Mouse (Mus musculus): Measurements from ENCODE around the gene Sipa1l2. TPM values are rescaled to one million over a fixed set of nuclear protein-coding genes. Genes with fewer than 3 reads are reported as not detected.

Sipa1l2 gene
- polyA plus RNA-seq, 1 experiment from 2014 or later: 14.0 TPM

DNA sequence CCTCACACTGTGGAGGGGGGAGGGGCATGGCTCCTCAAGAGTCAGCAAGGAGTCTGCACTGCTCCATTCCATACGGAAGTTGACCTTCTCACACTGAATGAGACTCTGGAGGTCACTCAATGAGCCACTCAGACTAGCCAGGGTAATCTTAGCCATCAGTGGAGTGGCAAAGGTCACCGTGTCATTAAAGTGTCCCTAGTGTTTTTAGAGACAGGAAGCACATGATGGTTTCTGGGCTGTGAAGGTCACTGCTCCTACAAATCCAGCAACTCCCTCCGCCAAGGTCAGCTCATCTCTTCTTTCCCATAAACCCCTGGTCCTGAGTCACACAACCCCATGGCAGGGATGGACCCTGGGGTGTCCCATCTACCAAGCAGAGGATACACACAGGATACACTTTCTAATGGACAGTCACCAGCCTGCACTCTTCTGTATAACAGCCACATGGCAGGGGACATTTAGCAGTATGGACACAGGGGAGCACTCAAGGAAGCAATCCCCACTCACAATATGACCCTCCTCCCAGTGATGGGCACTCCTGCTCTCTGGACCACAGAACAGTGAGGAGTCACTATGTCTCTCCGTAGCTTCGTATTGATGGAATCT is 87.0 kb downstream of the Sipa1l2 start:
- no peak overlapping the region for H3K4me3 ChIP-seq (ENCODE audit: low read depth, low read length)
- no peak for ATAC-seq (ENCODE audit: low read depth)
- H3K4me1 ChIP-seq (ENCODE audit: control insufficient read depth, insufficient read depth, low read length): peaks cover 6% of the 10 kb centered on the region; the same call in 1 of the 2 replicates
- H3K9me3 ChIP-seq (ENCODE audit: control insufficient read depth, low read length): no peaks in the 10 kb centered on the region
- no peak overlapping the region for H3K4me2 ChIP-seq (ENCODE audit: low read depth, low read length)
- no peak overlapping the region for H3K9ac ChIP-seq (replicated peaks; ENCODE audit: low read depth, low read length)
- H3K36me3 ChIP-seq (ENCODE audit: control insufficient read depth, insufficient read depth, low read length): 0 out of 2 replicates have a peak, but pooled peaks cover 6% of the 10 kb centered on the region
- no peaks in the 10 kb centered on the region for H3K27me3 ChIP-seq (ENCODE audit: control insufficient read depth, insufficient read depth, low read length)
- H3K27ac ChIP-seq (ENCODE audit: low read depth, low read length): no peak overlapping the region
- WGBS: 88% methylated on average over 5 of the region's 5 CpGs

- 80% methylated on average over 12 of the region's 12 CpGs for WGBS
Measured at GRCm38 (mm10) chr8:125474876-125475275, 94.7 kb downstream of the Sipa1l2 start.

DNA sequence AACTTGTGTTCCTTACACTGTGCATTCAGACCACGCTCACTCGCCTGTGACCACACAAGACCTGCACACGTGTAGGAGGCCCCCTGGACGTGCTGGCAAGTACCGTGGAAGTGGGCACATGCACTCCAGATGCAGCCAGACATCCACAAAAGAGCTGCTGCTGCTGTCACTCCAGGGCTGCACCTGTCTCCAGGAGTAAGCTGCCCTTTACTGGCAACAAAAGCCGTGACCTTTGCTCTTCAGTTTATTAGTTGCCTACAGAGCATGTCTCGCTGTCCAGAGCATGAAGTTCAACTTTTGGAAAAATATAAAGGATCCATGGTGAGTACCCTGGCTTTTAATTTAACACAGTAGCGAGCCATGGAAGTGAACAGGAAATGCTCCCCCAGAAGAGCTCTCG is 98.2 kb downstream of the Sipa1l2 start:
- Histone ChIP-seq H3K27me3 (ENCODE audit: control insufficient read depth, insufficient read depth, low read length) (no peaks in the 10 kb centered on the region), H3K36me3 (ENCODE audit: control insufficient read depth, insufficient read depth, low read length) (peaks cover 4% of the 10 kb centered on the region; the same call in 1 of the 2 replicates), H3K9me3 (ENCODE audit: control insufficient read depth, low read length) (no peaks in the 10 kb centered on the region), H3K9ac (replicated peaks; ENCODE audit: low read depth, low read length) (no peak overlapping the region), H3K27ac (ENCODE audit: low read depth, low read length) (no peak overlapping the region), H3K4me3 (ENCODE audit: low read depth, low read length) (no peak overlapping the region), H3K4me1 (ENCODE audit: control insufficient read depth, insufficient read depth, low read length) (no peaks in the 10 kb centered on the region), H3K4me2 (ENCODE audit: low read depth, low read length) (no peak overlapping the region)
- WGBS: 73% methylated on average over 9 of the region's 9 CpGs
- no peak for ATAC-seq (ENCODE audit: low read depth)

More at GRCm38 (mm10) chr8:125474876-125475275, 94.7 kb downstream of the Sipa1l2 start:
- Histone ChIP-seq H3K4me3 (ENCODE audit: low read depth, low read length) (no peak overlapping the region), H3K4me1 (ENCODE audit: control insufficient read depth, insufficient read depth, low read length) (no peaks in the 10 kb centered on the region), H3K9me3 (ENCODE audit: control insufficient read depth, low read length) (no peaks in the 10 kb centered on the region), H3K27ac (ENCODE audit: low read depth, low read length) (no peak overlapping the region), H3K4me2 (ENCODE audit: low read depth, low read length) (no peak overlapping the region), H3K27me3 (ENCODE audit: control insufficient read depth, insufficient read depth, low read length) (no peaks in the 10 kb centered on the region), H3K36me3 (ENCODE audit: control insufficient read depth, insufficient read depth, low read length) (0 out of 2 replicates have a peak, but pooled peaks cover 4% of the 10 kb centered on the region), H3K9ac (replicated peaks; ENCODE audit: low read depth, low read length) (no peak overlapping the region)
- no peak for ATAC-seq (ENCODE audit: low read depth)

DNA sequence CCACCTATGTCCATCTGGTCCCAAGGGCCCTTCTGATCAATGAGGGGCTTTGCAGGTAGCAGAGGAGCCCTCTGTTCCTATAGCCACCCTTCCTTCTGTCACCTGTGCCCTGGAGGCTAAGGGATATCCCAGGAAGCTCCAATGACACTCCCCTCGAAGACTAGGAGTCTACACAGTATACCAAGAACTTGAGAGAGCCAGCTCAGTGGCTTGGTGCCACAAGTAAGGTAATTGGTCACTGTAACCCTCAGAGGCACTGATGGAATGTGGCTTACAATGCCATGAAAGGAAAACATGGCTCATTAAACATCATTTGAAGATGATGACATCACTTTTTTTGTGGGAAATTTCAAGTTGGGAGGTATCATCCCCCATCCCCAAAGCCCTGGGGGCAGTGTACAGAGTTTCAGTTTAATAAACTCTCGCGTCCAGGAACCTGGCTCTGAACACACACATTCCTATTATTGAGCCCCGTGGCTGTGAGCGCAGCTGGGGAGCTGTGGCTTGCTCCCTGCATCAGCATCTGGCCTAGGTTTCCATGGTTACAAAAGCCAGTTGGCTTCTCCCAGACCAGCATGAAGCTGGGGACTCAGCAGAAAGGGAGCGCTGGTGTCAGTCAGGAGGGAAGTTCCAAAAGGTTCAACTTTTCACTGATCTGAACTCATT is 104.3 kb downstream of the Sipa1l2 start:
- H3K4me3 ChIP-seq (ENCODE audit: low read depth, low read length): no peak overlapping the region
- peaks cover 4% of the 10 kb centered on the region; the same call in 1 of the 2 replicates for H3K36me3 ChIP-seq (ENCODE audit: control insufficient read depth, insufficient read depth, low read length)
- H3K4me1 ChIP-seq (ENCODE audit: control insufficient read depth, insufficient read depth, low read length): peaks cover 15% of the 10 kb centered on the region
- 14% methylated on average over 6 of the region's 6 CpGs for WGBS
- H3K9ac ChIP-seq (replicated peaks; ENCODE audit: low read depth, low read length): no peak overlapping the region
- no peak overlapping the region for H3K27ac ChIP-seq (ENCODE audit: low read depth, low read length)
- no peaks in the 10 kb centered on the region for H3K27me3 ChIP-seq (ENCODE audit: control insufficient read depth, insufficient read depth, low read length)
- ATAC-seq (ENCODE audit: low read depth): peak; percentile 70; the same call in 1 of the 2 replicates
- H3K4me2 ChIP-seq (ENCODE audit: low read depth, low read length): no peak overlapping the region
- no peaks in the 10 kb centered on the region for H3K9me3 ChIP-seq (ENCODE audit: control insufficient read depth, low read length)

DNA sequence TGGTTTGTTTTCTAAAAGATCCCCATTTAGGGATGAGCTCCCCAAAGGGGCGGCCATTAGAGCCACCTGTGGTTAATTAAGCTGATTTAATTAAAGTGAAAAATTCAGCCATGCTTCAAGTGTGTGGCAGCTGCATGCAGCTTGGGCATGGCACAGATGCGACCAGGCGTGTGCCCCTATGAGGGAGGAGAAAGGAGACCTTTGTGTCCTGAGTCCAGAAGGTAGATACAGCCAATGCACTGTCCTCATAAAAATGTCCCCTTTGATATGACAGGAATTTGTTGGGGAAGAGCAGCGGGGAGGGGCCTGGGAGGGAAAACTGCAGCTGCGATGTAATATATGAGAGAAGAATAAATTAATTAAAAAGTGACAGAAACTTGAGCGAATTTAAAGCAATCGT is 106.7 kb downstream of the Sipa1l2 start:
- peaks cover 20% of the 10 kb centered on the region for H3K4me1 ChIP-seq (ENCODE audit: control insufficient read depth, insufficient read depth, low read length)
- H3K27me3 ChIP-seq (ENCODE audit: control insufficient read depth, insufficient read depth, low read length): no peaks in the 10 kb centered on the region
- H3K9me3 ChIP-seq (ENCODE audit: control insufficient read depth, low read length): no peaks in the 10 kb centered on the region
- no peaks in the 10 kb centered on the region for H3K36me3 ChIP-seq (ENCODE audit: control insufficient read depth, insufficient read depth, low read length)
- no peak overlapping the region for H3K27ac ChIP-seq (ENCODE audit: low read depth, low read length)
- H3K4me3 ChIP-seq (ENCODE audit: low read depth, low read length): no peak overlapping the region
- WGBS: 55% methylated on average over 7 of the region's 7 CpGs
- H3K4me2 ChIP-seq (ENCODE audit: low read depth, low read length): no peak overlapping the region
- no peak for ATAC-seq (ENCODE audit: low read depth)
- no peak overlapping the region for H3K9ac ChIP-seq (replicated peaks; ENCODE audit: low read depth, low read length)

- H3K4me3 ChIP-seq (ENCODE audit: low read depth, low read length): no peak overlapping the region
- no peak for ATAC-seq (ENCODE audit: low read depth)
- H3K9me3 ChIP-seq (ENCODE audit: control insufficient read depth, low read length): no peaks in the 10 kb centered on the region
- no peak overlapping the region for H3K9ac ChIP-seq (replicated peaks; ENCODE audit: low read depth, low read length)
- WGBS: 49% methylated on average over 1 of the region's 1 CpGs
- no peak overlapping the region for H3K27ac ChIP-seq (ENCODE audit: low read depth, low read length)
- H3K36me3 ChIP-seq (ENCODE audit: control insufficient read depth, insufficient read depth, low read length): no peaks in the 10 kb centered on the region
- H3K4me1 ChIP-seq (ENCODE audit: control insufficient read depth, insufficient read depth, low read length): peaks cover 20% of the 10 kb centered on the region
- no peak overlapping the region for H3K4me2 ChIP-seq (ENCODE audit: low read depth, low read length)
- H3K27me3 ChIP-seq (ENCODE audit: control insufficient read depth, insufficient read depth, low read length): no peaks in the 10 kb centered on the region
Measured at GRCm38 (mm10) chr8:125461504-125461903, 108.1 kb downstream of the Sipa1l2 start.

- ATAC-seq (ENCODE audit: low read depth): no peak
- Histone ChIP-seq H3K27ac (ENCODE audit: low read depth, low read length) (no peak overlapping the region), H3K4me3 (ENCODE audit: low read depth, low read length) (no peak overlapping the region), H3K4me1 (ENCODE audit: control insufficient read depth, insufficient read depth, low read length) (peaks cover 14% of the 10 kb centered on the region), H3K4me2 (ENCODE audit: low read depth, low read length) (no peak overlapping the region), H3K9me3 (ENCODE audit: control insufficient read depth, low read length) (no peaks in the 10 kb centered on the region), H3K36me3 (ENCODE audit: control insufficient read depth, insufficient read depth, low read length) (no peaks in the 10 kb centered on the region), H3K27me3 (ENCODE audit: control insufficient read depth, insufficient read depth, low read length) (no peaks in the 10 kb centered on the region), H3K9ac (replicated peaks; ENCODE audit: low read depth, low read length) (no peak overlapping the region)
- 21% methylated on average over 6 of the region's 6 CpGs for WGBS
Measured at GRCm38 (mm10) chr8:125460602-125461001, 109.0 kb downstream of the Sipa1l2 start.

DNA sequence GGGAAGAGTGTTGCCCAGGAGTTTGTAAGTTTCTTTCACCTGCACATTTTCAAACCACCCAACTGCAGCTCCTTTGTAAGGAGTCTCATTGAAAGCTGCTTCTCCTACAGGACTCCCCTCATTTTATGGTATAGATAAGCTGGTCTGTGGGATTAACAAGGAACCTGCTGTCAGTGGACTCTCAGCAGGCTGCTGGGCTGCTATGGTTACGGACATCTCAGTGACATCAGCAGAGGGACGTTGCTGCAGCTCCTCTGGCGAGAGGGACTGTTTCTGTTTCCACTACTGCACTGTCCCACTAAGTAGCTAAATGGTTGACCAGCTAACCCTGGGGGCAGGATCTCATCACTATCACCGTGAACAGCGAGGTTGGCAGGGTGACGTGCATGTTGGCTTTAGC is 120.6 kb downstream of the Sipa1l2 start:
- Histone ChIP-seq H3K27ac (ENCODE audit: low read depth, low read length) (no peak overlapping the region), H3K4me3 (ENCODE audit: low read depth, low read length) (no peak overlapping the region), H3K27me3 (ENCODE audit: control insufficient read depth, insufficient read depth, low read length) (no peaks in the 10 kb centered on the region), H3K36me3 (ENCODE audit: control insufficient read depth, insufficient read depth, low read length) (peaks cover 15% of the 10 kb centered on the region; the same call in 1 of the 2 replicates), H3K4me1 (ENCODE audit: control insufficient read depth, insufficient read depth, low read length) (no peaks in the 10 kb centered on the region), H3K9me3 (ENCODE audit: control insufficient read depth, low read length) (no peaks in the 10 kb centered on the region), H3K4me2 (ENCODE audit: low read depth, low read length) (no peak overlapping the region), H3K9ac (replicated peaks; ENCODE audit: low read depth, low read length) (no peak overlapping the region)
- WGBS: 61% methylated on average over 6 of the region's 6 CpGs
- no peak for ATAC-seq (ENCODE audit: low read depth)

- no peak for ATAC-seq (ENCODE audit: low read depth)
- H3K4me3 ChIP-seq (ENCODE audit: low read depth, low read length): no peak overlapping the region
- H3K36me3 ChIP-seq (ENCODE audit: control insufficient read depth, insufficient read depth, low read length): 0 out of 2 replicates have a peak, but pooled peaks cover 11% of the 10 kb centered on the region
- no peak overlapping the region for H3K4me2 ChIP-seq (ENCODE audit: low read depth, low read length)
- 95% methylated on average over 14 of the region's 14 CpGs for WGBS
- H3K9me3 ChIP-seq (ENCODE audit: control insufficient read depth, low read length): no peaks in the 10 kb centered on the region
- H3K27ac ChIP-seq (ENCODE audit: low read depth, low read length): no peak overlapping the region
- no peak overlapping the region for H3K9ac ChIP-seq (replicated peaks; ENCODE audit: low read depth, low read length)
- no peaks in the 10 kb centered on the region for H3K4me1 ChIP-seq (ENCODE audit: control insufficient read depth, insufficient read depth, low read length)
- no peaks in the 10 kb centered on the region for H3K27me3 ChIP-seq (ENCODE audit: control insufficient read depth, insufficient read depth, low read length)
Measured at GRCm38 (mm10) chr8:125447543-125447942, 122.1 kb downstream of the Sipa1l2 start.

Measured in neural tube, embryonic 14.5 days (tissue).